Mouse (Mus musculus) bone marrow macrophage, adult 2 months (primary cell): Measurements from ENCODE around the gene Ppa1.

Experiments
- CTCF ChIP-seq: IDR thresholded peaks from 2 replicates; pipeline ENCODE4 v1.5.1; 2012; ENCODE audit warnings: low read depth, mild to moderate bottlenecking, low read length, moderate library complexity
- POLR2A ChIP-seq: IDR thresholded peaks from 2 replicates; pipeline ENCODE4 v1.6.1; 2012; ENCODE audit warnings: mild to moderate bottlenecking, low read depth, low read length, borderline replicate concordance

- TF ChIP-seq POLR2A (no peak), CTCF (no peak)
These were observed 48.1 kb downstream of the Ppa1 start for GRCm38 (mm10) chr10:61696560-61696823.
